Mouse (Mus musculus) heart, embryonic 11.5 days (tissue): Measurements from ENCODE around the gene Rnpep. TPM values are rescaled to one million over a fixed set of nuclear protein-coding genes. Genes with fewer than 3 reads are reported as not detected.

Experiments used
- ATAC-seq: fragments of 200-750 bp; cut with Nextera tagmentation; replicated peaks from 2 replicates; pipeline ENCODE4 v1.8.0; 2017; ENCODE audit warnings: moderate library complexity; ENCODE audit not compliant: insufficient number of reproducible peaks, low FRiP score, low TSS enrichment
- H3K27ac ChIP-seq: fragments of 300-500 bp; sonication (generic); 2 replicates; pipeline ENCODE4 v1.5.1; 2014; ENCODE audit warnings: mild to moderate bottlenecking, low read depth, low read length
- H3K27me3 ChIP-seq: fragments of 300-500 bp; sonication (generic); 2 replicates; pipeline ENCODE4 v1.6.1; 2014; ENCODE audit warnings: mild to moderate bottlenecking, low read length, mixed read lengths; ENCODE audit not compliant: control insufficient read depth, insufficient read depth
- H3K36me3 ChIP-seq: fragments of 300-500 bp; sonication (generic); 2 replicates; pipeline ENCODE4 v1.6.1; 2014; ENCODE audit warnings: mild to moderate bottlenecking, low read length, moderate library complexity, mixed read lengths; ENCODE audit not compliant: control insufficient read depth, insufficient read depth
- H3K4me1 ChIP-seq: fragments of 300-500 bp; sonication (generic); 2 replicates; pipeline ENCODE4 v1.6.1; 2014; ENCODE audit warnings: low read length; ENCODE audit not compliant: control insufficient read depth, insufficient read depth
- H3K4me2 ChIP-seq: fragments of 300-500 bp; sonication (generic); 2 replicates; pipeline ENCODE4 v1.6.1; 2014; ENCODE audit warnings: mild to moderate bottlenecking, moderate library complexity
- H3K4me3 ChIP-seq: fragments of 300-500 bp; sonication (generic); 2 replicates; pipeline ENCODE4 v1.5.1; 2014; ENCODE audit warnings: low read depth, low read length
- H3K9ac ChIP-seq: fragments of 300-500 bp; sonication (generic); 2 replicates; pipeline ENCODE4 v1.6.1; 2014; ENCODE audit warnings: mild to moderate bottlenecking, low read depth, low read length, moderate library complexity
- H3K9me3 ChIP-seq: fragments of 300-500 bp; sonication (generic); replicated peaks from 2 replicates; pipeline ENCODE4 v1.6.1; 2016; ENCODE audit warnings: low read length; ENCODE audit not compliant: control insufficient read depth
- WGBS: fragments of 180-500 bp; shearing (Covaris S2); extraction: QIAGEN DNeasy Blood & Tissue Kit; methylation state at CpG from one replicate; pipeline ENCODE4 v1.1.7; 2014; ENCODE audit not compliant: insufficient replicate concordance; 5-methylcytosine and 5-hydroxymethylcytosine counted together
- polyA plus RNA-seq: library from polyadenylated mRNA; unstranded; fragments of >200 nt; fragmentation: Nextera tagmentation; extraction: Ambion mirVana; gene quantifications from 2 replicates; pipeline ENCODE4 v1.2.1, GENCODE M21; 2014

The Rnpep gene
- polyA plus RNA-seq, 1 experiment from 2014 or later = 64.4 TPM

DNA sequence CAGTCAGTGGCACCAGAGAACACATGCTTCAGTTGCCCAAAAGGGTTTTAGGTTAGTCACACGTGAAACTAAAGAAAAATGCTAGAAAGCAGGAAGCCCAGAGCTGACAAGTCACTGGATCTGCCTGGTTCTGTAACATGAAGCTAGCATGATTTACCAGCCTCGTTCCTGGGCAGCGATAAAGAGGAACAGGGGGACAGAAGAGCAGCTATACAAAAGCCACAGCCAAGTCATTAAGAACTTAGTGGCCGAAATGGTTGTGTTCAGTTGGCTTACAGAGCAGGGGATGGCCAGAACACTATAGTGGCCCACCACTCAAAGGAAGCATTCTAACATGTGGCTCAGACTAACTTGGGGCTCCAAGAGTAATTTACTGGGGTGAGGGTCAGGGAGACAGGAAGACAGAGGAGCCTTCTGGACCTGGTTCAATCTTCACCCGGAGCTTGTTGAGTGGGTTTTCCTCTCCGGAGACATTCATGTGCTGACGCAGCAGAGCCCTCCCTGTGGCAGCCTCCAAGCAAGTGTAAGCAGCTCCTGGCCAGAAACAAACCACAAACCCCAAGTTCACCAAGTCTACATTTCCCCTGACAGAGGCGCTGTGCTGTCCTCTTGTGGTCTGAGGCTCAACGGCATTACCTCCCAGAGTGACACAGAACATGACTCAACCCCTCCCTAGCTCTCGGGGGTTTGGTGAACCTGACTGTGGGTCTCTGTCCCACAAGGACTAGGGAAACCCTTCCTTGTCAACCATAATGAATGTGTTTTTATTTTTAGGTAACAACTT is 16.0 kb downstream of the Rnpep start:
- Histone ChIP-seq H3K27ac (no peak overlapping the region), H3K4me1 (peaks cover 3% of the 10 kb centered on the region; the same call in 1 of the 2 replicates), H3K9ac (no peak overlapping the region), H3K36me3 (peaks cover 9% of the 10 kb centered on the region), H3K4me3 (no peak overlapping the region), H3K27me3 (no peaks in the 10 kb centered on the region), H3K9me3 (no peaks in the 10 kb centered on the region), H3K4me2 (no peak overlapping the region)
- 81% methylated on average over 10 of the region's 10 CpGs for WGBS
- no peak for ATAC-seq

DNA sequence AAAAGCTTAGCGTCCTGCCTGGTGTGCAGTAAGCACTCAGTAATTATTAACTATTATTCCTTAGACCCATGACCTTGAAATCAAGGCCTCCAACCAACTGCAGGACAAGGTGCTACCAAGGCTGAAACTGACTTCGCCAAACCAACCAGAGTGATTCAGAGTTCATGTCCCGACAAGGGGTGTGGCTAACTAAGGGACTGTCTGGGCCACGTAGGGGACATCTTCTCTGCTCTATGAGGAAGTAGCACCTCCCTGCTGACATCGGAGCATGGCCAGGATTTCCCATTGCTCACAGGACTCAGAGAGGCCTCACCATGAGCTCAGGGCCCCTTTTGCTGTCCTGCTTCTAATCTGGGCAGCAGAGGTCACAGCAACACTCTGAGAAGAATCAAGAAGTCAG is 18.1 kb downstream of the Rnpep start:
- Histone ChIP-seq H3K27ac (no peak overlapping the region), H3K4me3 (no peak overlapping the region), H3K4me1 (peaks cover 5% of the 10 kb centered on the region; the same call in 1 of the 2 replicates), H3K9me3 (no peaks in the 10 kb centered on the region), H3K27me3 (no peaks in the 10 kb centered on the region), H3K9ac (no peak overlapping the region), H3K36me3 (peaks cover 11% of the 10 kb centered on the region), H3K4me2 (no peak overlapping the region)
- ATAC-seq = no peak
- WGBS = 77% methylated on average over 5 of the region's 5 CpGs

DNA sequence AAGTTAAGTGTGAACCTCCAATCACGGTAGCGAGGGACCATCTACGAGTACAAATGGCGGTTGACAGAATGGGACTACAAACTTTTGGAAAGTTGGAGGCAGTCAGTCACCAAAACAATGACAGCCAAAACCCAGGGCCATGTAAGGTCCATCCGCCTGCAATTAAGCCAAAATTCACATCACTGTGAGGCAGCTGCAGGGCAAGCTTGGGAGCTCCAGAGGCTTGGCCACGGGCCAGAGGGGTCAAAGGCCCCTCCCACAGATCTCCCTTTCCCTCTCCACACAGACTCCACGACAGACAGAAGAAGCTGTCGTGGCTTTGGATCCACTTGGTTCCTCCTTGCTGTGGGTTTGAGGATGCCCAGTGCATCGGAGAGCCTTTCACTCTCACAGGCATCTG is 20.6 kb downstream of the Rnpep start:
- no peaks in the 10 kb centered on the region for H3K9me3 ChIP-seq
- 81% methylated on average over 9 of the region's 9 CpGs for WGBS
- H3K36me3 ChIP-seq = peaks cover 11% of the 10 kb centered on the region
- H3K4me2 ChIP-seq = no peak overlapping the region
- no peaks in the 10 kb centered on the region; the same call in 1 of the 2 replicates for H3K27me3 ChIP-seq
- H3K9ac ChIP-seq = no peak overlapping the region
- H3K4me1 ChIP-seq = peaks cover 19% of the 10 kb centered on the region
- H3K4me3 ChIP-seq = no peak overlapping the region
- no peak for ATAC-seq
- H3K27ac ChIP-seq = no peak overlapping the region

DNA sequence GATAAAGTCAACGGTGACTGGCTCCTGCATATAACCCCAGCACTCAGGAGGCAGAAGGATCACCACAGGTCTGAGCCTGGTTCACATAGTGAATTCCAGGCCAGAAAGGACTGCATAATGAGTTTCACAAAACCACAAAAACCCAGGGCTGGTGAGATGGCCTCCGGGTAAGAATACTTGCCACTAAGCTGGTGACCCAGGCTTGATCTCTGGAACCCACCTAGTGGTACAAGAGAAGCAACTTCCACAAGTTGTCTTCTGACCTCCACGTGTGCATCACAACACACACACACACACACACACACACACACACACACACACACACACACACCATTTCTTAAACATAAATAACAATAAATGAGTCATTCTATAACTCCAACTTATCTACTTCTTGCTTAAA is 21.6 kb downstream of the Rnpep start:
- peaks cover 22% of the 10 kb centered on the region for H3K4me1 ChIP-seq
- H3K4me2 ChIP-seq = no peak overlapping the region
- no peak overlapping the region for H3K4me3 ChIP-seq
- no peak overlapping the region for H3K9ac ChIP-seq
- 64% methylated on average over 3 of the region's 3 CpGs for whole genome bisulfite sequencing
- peaks cover 6% of the 10 kb centered on the region; the same call in 1 of the 2 replicates for H3K36me3 ChIP-seq
- peaks cover 4% of the 10 kb centered on the region for H3K27me3 ChIP-seq
- H3K9me3 ChIP-seq = no peaks in the 10 kb centered on the region
- H3K27ac ChIP-seq = no peak overlapping the region
- ATAC-seq = no peak

DNA sequence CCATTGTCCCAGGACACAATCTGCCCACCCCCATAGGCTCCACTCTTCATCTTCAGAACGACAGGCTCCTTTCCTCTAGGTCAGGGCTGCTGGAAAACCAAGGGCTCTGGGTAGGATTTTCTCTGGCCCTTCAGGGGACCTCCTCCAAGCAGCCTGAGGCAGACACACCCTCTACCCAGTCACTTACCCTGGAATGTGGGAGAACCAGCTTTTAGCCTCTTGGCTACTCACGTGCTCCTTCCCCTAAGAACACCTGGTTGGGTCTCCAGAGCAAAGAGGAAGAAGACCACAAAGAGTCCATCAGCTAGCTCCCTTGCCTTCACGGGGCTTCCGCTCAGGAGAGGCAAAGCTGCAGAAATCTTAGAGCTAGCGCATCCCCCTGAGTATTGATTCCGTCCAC is 23.0 kb downstream of the Rnpep start:
- H3K27me3 ChIP-seq = peaks cover 15% of the 10 kb centered on the region
- H3K36me3 ChIP-seq = peaks cover 6% of the 10 kb centered on the region; the same call in 1 of the 2 replicates
- no peak overlapping the region for H3K27ac ChIP-seq
- no peaks in the 10 kb centered on the region for H3K9me3 ChIP-seq
- H3K4me3 ChIP-seq = no peak overlapping the region
- peaks cover 19% of the 10 kb centered on the region for H3K4me1 ChIP-seq
- WGBS = 68% methylated on average over 6 of the region's 6 CpGs
- no peak overlapping the region for H3K4me2 ChIP-seq
- H3K9ac ChIP-seq = no peak overlapping the region
- no peak for ATAC-seq

DNA sequence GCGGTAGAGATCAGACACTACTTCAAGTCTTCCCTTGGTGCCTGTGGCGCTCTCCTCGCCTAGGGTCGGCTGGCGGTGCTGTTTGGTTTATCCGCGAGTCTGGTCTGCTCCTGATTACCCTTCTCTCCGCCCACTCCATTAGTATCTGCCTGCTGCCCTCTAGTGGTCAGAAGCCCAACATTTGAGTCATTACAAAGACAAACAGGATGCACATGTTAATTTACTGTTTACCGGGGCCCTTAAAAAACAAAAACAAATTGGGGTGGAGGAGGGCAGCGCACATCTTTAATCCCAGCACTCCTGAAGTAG is 24.8 kb downstream of the Rnpep start:
- peak overlapping the region; percentile 62; the same call in 1 of the 2 replicates for H3K9ac ChIP-seq
- H3K27me3 ChIP-seq = peaks cover 22% of the 10 kb centered on the region
- peak; percentile 35; the same call in 1 of the 2 replicates for ATAC-seq
- H3K27ac ChIP-seq = no peak overlapping the region
- peaks cover 2% of the 10 kb centered on the region; the same call in 1 of the 2 replicates for H3K36me3 ChIP-seq
- H3K4me2 ChIP-seq = peak overlapping the region; percentile 71
- H3K4me3 ChIP-seq = peak overlapping the region; percentile 20
- WGBS = 2% methylated on average over 10 of the region's 10 CpGs
- H3K4me1 ChIP-seq = peaks cover 19% of the 10 kb centered on the region
- H3K9me3 ChIP-seq = no peaks in the 10 kb centered on the region

DNA sequence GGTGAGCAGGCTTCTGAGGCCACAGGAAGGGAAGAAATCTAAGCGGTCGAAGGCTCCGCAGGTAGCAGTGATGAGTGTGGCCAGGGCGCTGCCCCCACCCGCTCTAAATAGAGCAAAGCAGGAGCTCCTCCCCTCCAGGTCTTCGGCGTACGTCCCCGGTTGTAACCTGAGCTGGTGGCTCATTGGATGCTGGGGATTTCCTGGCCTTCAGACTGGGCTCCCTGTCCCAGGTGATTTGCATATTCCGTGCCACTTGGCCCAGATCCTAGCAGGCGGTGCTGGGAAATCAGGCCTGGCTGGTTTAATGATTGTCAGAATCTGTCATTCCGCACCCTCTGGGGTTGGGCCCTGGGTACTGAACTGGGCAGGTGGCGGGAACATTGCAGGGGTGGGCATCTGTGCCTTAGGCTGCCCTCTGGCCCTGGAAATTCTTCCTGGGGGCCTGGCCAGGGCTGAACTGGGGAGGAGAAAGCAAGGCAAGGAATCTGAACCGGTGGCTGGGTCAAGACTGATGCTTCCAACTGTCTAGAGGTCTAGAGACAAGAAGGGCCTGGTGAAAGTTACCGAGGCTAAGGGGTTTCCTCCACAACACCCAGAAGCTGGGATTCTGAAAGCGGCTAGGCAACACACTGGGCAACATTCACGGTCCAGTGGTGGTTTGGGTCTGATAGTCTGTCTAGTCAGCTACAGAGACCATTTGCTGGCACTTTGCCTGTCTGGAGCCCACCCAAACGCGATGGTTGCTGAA is 25.3 kb downstream of the Rnpep start, which contains the start of gene Elf3:
Elf3 (minus strand) TSS at position 189 of the 748 bp plus-strand sequence.
- Histone ChIP-seq H3K4me3 (peak within 1 kb of the TSS; percentile 20), H3K36me3 (peaks cover 2% of the 10 kb centered on the region; the same call in 1 of the 2 replicates), H3K9me3 (no peaks in the 10 kb centered on the region), H3K4me1 (peaks cover 19% of the 10 kb centered on the region), H3K27ac (0 out of 2 replicates have a peak within 1 kb of the TSS, but pooled peaks have one; percentile 17), H3K9ac (peak within 1 kb of the TSS; percentile 62), H3K27me3 (peaks cover 22% of the 10 kb centered on the region), H3K4me2 (peak within 1 kb of the TSS; percentile 71)
- 5% methylated on average over 19 of the region's 19 CpGs for WGBS
- ATAC-seq = 0 out of 2 replicates have a peak, but pooled peaks have one; percentile 51

DNA sequence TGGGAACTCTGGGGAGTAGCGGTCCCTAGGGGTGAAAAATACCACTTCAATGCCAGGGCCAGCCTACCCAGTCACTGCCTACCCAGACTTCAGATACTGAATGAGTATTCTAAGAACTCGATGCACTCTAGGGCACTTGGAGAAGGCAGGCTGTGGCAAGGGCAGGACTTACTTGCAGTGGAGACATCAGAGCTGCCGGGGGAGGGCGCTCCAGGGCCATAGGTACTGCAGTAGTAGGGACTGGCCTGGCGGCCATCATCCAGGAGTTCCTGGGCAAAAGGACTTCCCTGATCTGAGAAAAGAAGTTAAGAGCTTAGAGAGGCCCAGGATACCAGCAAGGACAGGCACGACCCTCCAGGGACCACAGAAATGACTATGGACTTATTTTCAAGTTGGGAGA is 27.6 kb downstream of the Rnpep start:
- WGBS = 71% methylated on average over 6 of the region's 6 CpGs
- no peak overlapping the region for H3K4me3 ChIP-seq
- H3K9ac ChIP-seq = no peak overlapping the region
- peaks cover 21% of the 10 kb centered on the region for H3K4me1 ChIP-seq
- H3K4me2 ChIP-seq = no peak overlapping the region
- no peaks in the 10 kb centered on the region for H3K36me3 ChIP-seq
- no peak for ATAC-seq
- H3K27ac ChIP-seq = no peak overlapping the region
- peaks cover 24% of the 10 kb centered on the region for H3K27me3 ChIP-seq
- no peaks in the 10 kb centered on the region for H3K9me3 ChIP-seq
